Mouse (Mus musculus): ENCODE measurements around the gene Hils1.

Hils1 gene

GRCm38 (mm10) chr11:94988780-94989561, 21.6 kb downstream of the Hils1 start:
- peak; percentile 54 for DNase-seq (ENCODE audit: low read depth, low spot score)

DNA sequence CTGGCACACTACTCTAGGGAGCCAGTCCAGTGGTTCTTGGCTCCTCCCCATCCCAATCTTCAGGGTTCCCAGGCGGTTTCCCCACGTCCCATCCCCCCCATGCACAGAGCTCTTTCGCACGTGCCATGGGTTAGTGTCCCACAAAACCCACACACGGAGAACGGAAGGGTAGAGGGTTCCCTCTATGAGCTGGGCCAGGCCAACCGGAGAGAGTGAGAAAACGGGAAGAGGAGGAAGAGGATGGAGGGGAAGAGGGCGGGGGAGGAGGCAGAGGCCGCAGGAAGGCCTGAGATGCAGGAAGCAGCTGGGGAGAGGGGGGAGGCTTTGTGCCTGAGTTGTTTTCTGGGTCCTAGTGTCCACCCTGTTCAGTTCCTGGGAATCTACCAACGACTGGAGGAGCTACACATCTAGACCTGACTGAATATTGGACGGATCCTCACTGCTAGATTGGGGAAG, 22.2 kb downstream of the Hils1 start:
- DNase-seq (ENCODE audit: low read depth, low spot score) = peak; percentile 97

DNA sequence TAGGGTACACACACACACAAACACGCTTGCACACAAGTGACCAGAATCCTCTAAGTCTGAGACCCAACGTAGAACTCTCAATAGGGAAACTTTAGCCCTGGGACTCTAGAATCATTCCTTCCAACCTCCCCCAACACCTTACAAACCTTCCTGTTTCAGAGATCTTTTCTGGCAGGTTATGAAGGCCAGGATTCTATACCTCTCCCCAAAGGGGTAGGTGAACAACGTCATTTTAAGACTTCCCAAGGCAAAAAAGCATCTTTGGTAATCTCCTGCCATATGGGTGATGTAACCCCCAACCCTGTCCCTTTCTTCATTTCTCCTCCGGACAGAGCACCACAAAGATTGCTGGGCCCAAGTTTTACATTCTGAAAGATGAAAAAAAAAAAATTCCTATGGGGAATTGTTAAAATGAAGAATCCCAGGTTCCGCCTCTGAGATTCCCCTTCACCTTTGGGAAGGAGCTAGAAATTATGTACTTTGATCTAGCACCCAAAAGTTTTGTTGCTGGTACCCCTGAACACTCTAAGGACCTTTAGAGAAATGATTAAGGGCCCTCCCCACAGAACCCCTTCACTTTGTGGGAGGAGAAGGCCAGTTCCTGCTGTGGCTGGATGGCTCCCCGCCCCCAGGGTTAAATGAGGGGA, 22.8 kb downstream of the Hils1 start:
- DNase-seq (ENCODE audit: low read depth, low spot score) = peak; percentile 36

GRCm38 (mm10) chr11:94990749-94991577, 23.6 kb downstream of the Hils1 start, which contains the start of gene Ppp1r9b:
Gene Ppp1r9b, plus strand, starts transcription at chr11:94991035.
- peak; percentile 94 for DNase-seq (ENCODE audit: low read depth, low spot score)

DNA sequence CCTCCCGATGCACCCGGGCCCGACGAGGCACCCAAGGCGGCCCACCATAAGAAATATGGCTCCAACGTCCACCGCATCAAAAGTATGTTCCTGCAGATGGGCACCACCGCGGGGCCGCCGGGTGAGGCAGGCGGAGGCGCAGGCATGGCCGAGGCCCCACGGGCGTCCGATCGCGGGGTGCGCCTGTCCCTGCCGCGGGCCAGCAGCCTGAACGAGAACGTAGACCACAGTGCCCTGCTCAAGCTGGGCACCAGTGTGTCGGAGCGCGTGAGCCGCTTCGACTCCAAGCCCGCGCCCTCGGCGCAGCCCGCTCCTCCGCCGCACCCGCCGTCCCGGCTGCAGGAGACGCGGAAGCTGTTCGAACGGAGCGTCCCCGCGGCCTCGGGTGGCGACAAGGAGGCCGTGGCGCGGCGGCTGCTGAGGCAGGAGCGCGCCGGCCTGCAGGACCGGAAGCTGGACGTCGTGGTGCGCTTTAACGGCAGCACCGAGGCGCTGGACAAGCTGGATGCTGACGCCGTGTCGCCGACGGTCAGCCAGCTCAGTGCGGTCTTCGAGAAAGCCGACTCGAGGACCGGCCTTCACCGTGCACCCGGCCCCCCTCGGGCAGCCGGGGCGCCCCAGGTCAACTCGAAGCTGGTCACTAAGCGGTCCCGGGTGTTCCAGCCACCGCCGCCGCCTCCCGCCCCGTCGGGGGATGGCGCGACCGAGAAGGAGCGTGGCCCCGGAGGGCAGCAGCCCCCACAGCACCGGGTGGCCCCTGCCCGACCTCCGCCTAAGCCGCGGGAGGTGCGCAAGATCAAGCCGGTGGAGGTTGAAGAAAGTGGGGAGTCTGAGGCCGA, 24.5 kb downstream of the Hils1 start:
- peak; percentile 46 for DNase-seq (ENCODE audit: low read depth, low spot score)

GRCm38 (mm10) chr11:94992480-94992753, 25.0 kb downstream of the Hils1 start:
- no peak for DNase-seq (ENCODE audit: low read depth, low spot score)

- peak; percentile 60 for DNase-seq (ENCODE audit: low read depth, low spot score)
Measured at GRCm38 (mm10) chr11:94992754-94993606, 25.6 kb downstream of the Hils1 start.

DNA sequence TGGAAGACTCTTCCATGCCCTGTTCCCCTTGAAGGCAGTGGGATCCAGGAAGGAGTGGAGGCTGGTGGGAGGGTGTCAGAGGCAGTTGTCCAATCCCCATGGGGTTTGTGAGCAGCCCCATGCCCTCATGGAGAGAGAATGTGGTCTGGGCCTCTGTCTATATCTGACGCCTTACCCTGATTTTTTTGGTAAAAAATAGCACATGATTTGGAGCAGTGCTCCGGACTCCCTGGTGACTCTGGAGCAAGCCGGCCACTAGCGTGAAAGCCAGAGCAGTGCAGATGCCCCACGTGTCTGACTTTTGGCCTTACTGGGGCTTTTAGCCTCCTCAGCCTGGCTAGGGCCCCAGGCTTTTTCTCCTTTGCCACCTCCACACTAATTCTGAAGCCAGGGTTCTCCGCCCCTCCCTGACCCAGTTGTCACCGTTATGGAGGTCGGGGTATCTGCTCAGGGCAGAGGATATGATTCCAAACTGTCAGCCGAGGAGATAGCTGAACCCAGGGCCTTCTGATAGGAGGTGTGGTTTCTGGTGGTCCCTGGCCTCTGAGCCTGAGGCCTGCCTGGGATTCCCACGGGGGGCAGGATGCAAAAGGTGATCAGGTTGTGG, 26.9 kb downstream of the Hils1 start:
- peak; percentile 19 for DNase-seq (ENCODE audit: low read depth, low spot score)

GRCm38 (mm10) chr11:94994947-94995772, 27.8 kb downstream of the Hils1 start:
- no peak for DNase-seq (ENCODE audit: low read depth, low spot score)

- no peak for DNase-seq (ENCODE audit: low read depth, low spot score)
Measured at GRCm38 (mm10) chr11:94996101-94996500, 28.7 kb downstream of the Hils1 start.

DNA sequence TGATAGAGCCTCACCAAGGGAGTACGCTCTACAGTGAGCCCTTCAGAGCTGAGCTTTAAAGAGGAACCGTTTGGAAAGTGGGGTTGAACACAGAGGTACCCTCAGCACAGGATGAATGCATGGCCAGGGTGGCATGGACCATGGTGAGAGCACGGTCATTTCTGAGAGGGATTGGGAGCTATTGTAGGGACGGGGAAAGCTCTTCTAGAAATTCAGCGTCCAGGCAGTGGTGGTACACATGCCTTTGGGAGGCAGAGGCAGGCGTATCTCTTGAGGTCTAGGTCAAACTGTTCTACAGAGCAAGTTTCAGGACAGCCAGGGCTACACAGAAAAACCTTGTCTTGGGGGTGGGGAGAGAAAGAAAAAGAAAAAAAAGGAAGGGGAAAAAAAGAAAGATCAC, 29.6 kb downstream of the Hils1 start:
- no peak for DNase-seq (ENCODE audit: low read depth, low spot score)

DNA sequence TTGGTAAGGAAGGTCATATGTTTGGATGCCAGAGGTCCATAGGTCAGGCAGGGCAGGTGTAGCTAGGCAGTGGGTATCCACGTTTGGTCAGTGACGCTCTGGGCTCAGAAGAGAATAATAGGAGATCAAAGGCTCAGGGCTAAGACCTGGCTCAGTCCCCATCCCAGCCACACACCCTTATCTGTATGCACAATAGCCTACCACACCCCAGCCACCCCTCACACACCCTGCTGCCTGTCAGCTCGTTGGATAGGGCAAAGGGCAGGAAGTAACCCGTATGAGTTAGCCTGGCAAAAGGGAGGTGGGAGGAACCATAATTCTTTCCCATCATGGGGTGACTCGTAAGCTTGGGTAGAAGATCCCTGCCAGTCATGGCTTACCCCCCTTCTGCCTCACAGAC, 30.2 kb downstream of the Hils1 start:
- peak; percentile 26 for DNase-seq (ENCODE audit: low read depth, low spot score)

DNA sequence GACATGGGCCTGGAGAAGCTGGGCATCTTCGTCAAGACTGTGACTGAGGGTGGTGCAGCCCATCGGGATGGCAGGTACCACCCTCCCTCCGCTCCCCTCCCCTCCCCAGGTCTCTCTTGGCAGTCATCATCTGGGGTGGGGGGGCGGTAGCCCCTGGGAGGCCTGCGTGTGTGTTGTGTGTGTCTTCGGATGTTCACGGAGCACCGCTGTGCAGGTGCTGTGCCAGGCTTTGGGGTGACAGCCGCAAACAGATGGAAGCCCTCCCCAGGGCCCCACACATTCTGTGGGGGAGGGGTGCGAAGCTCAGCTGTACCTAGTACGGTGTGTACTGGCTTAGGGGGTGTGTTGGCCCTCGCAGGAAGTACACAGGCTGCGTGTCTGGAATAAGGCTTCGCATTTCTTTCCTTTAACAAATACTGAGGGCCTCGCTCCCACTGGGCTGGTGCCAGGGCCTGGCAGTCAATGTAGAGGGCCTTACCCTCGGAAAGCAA, 30.7 kb downstream of the Hils1 start:
- DNase-seq (ENCODE audit: low read depth, low spot score) = no peak

DNA sequence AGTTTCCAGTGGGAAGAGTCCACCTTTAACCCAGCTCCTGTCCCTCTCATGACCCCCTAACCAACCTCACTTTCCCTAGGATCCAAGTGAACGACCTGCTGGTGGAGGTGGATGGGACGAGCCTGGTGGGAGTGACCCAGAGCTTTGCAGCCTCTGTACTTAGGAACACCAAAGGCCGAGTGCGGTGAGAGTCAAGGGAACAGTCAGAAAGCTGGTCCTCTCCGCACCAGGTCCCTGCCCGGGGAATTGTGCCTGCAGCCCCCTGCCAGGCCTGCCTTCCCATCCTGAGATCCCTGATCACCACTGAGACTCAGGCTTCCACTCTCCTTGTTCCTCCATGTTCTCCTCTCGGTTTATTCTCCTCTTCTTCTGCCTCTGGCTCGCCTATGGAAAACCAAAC, 32.7 kb downstream of the Hils1 start:
- DNase-seq (ENCODE audit: low read depth, low spot score) = no peak

DNA sequence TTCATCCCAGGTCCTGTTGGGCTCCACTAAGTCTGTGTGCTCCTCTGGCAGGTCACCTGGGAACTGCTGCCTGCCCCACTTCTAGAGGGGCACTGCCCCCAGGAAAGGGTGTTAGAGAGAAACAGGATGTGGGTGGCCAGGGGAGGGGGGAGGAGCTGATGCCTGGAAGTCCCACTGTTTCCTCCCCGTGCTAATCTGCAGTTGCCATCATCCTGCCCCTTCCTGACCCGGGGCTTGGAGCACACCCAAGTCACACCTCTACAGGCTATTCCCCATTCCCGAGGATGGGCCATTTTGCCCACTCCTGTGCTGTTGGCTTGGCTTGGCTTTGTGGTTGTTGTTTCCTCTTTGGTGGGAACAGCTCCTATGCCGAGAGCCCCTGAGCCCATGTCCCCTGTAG, 33.2 kb downstream of the Hils1 start:
- no peak for DNase-seq (ENCODE audit: low read depth, low spot score)

DNA sequence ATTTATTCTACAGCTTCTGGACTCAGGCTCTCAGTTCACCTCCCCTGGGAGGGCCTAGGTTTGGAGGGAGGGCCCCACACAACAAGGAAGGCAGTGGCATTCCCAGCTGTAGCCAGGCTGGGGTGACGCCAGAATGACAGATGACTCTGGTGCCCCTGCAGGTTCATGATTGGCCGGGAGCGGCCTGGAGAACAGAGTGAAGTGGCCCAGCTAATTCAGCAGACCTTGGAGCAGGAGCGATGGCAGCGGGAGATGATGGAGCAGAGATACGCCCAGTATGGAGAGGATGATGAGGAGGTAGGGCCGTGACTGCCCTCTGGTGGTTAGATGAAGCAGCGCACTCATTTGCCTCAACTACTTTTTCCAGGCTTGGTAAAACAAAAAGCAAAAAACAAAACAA, 33.7 kb downstream of the Hils1 start:
- peak; percentile 81 for DNase-seq (ENCODE audit: low read depth, low spot score)

- no peak for DNase-seq (ENCODE audit: low read depth, low spot score)
Measured at GRCm38 (mm10) chr11:95001584-95002347, 34.4 kb downstream of the Hils1 start.

DNA sequence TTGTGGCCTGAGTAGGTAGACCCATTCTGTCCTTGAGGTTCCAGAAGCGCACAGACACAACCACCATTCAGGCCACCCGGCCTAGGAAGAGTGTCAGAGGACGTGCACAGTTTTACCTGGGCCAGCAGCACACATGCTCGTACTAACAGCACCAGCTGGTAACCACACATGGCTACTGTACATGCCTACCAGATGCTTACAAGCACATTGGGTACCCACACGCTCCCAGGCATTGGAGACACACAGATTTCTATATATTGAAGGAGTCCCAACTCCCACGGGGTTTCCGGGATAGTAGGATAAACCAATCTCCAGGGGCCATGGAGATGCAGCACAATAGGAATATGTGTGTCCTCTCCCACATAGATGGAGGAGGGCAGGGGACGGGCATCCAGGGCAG, 35.3 kb downstream of the Hils1 start:
- no peak for DNase-seq (ENCODE audit: low read depth, low spot score)

Data from 3T3-L1 (cell line).